Mouse (Mus musculus) heart, postnatal 0 days (tissue): ENCODE data around the gene Tnrc6a.

ENCODE experiments used
- CTCF ChIP-seq: IDR thresholded peaks from 2 replicates; pipeline ENCODE4 v1.5.1; 2016; ENCODE audit warnings: antibody characterized with exemption, control low read depth, low read depth
- EP300 ChIP-seq: IDR thresholded peaks from 2 replicates; pipeline ENCODE4 v1.6.1; 2016; ENCODE audit warnings: antibody characterized with exemption, low read depth

DNA sequence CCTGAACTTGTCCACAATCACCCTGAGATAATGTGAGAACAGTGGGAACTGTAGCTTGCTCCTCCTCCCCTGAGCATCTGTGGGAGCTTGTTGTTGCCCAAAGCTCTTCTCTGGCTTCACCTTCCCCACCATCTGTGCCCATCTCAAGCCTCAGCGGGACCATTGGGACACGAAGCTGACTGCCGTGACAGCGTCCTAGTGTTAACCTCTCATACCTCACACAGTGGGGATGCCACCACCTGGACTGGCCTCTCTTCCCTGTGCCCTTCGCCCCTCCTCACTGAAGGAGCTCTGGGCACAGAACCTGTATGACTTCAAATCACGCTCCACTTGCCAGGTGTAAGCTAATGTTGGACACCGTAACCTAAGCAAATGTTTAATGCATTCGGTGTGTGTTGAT, 71.0 kb downstream of the Tnrc6a start:
- TF ChIP-seq CTCF: no peak
- no peak for TF ChIP-seq EP300
